8 mouse cellular contexts compared by ENCODE assay signal in genomic region chr7:132729093-132729831, GRCm38 (mm10).
DNase-seq lines count a peak whose midpoint lies in the region; ATAC-seq and TF ChIP-seq lines count a peak whose summit lies in the region.

No protein-coding gene starts in this region.

- no peak for TF ChIP-seq EP300 in liver, embryonic 14.5 days (IDR thresholded peaks at IDR 0.05; ENCODE audit: low read depth)
- no peak for TF ChIP-seq EP300 in stomach, postnatal 0 days (optimal IDR thresholded peaks at IDR 0.05)

- H3K27ac ChIP-seq in layer of hippocampus, adult 2 months, result peak overlapping the region; percentile 78
- H3K27ac ChIP-seq in liver, embryonic 14.5 days, result no peak overlapping the region
- H3K27ac ChIP-seq in stomach, postnatal 0 days (replicated peaks), result no peak overlapping the region
- H3K27ac ChIP-seq in midbrain, embryonic 15.5 days, result no peak overlapping the region

- no peak overlapping the region for H3K4me2 ChIP-seq in liver, embryonic 14.5 days (ENCODE audit: low read depth)
- no peak overlapping the region for H3K4me2 ChIP-seq in stomach, postnatal 0 days (replicated peaks; ENCODE audit: low read depth)
- H3K4me2 ChIP-seq in midbrain, embryonic 15.5 days, result no peak overlapping the region

- H3K36me3 ChIP-seq in liver, embryonic 14.5 days (replicated peaks; ENCODE audit: control insufficient read depth, insufficient read depth, low read depth), result peaks cover 24% of the 10 kb centered on the region
- H3K36me3 ChIP-seq in stomach, postnatal 0 days (ENCODE audit: control insufficient read depth, insufficient read depth, low read length), result no peaks in the 10 kb centered on the region
- no peaks in the 10 kb centered on the region for H3K36me3 ChIP-seq in midbrain, embryonic 15.5 days (replicated peaks)

- DNase-seq in layer of hippocampus, adult 2 months (ENCODE audit: low spot score in 2 of 2), result no peak
- no peak for DNase-seq in layer of hippocampus, adult 8-10 months (ENCODE audit: low spot score in 2 of 2)
- DNase-seq in liver, embryonic 14.5 days (ENCODE audit: low read depth in 3 of 3, low spot score in 3 of 3), result no peak
- peak; percentile 74 for DNase-seq in stomach, postnatal 0 days (ENCODE audit: low spot score)
- DNase-seq in thymus, postnatal 14 days, result no peak
- DNase-seq in layer of hippocampus, adult 11-12 months (ENCODE audit: low spot score), result no peak

- no peak overlapping the region for H3K4me3 ChIP-seq in layer of hippocampus, adult 2 months
- H3K4me3 ChIP-seq in liver, embryonic 14.5 days (ENCODE audit: insufficient read depth in 1 of 2, low read depth in 2 of 2, low read length in 2 of 2), result no peak overlapping the region
- no peak overlapping the region for H3K4me3 ChIP-seq in stomach, postnatal 0 days (ENCODE audit: low read depth, low read length)
- H3K4me3 ChIP-seq in midbrain, embryonic 15.5 days, result no peak overlapping the region

- H3K27me3 ChIP-seq in liver, embryonic 14.5 days (ENCODE audit: control insufficient read depth, insufficient read depth, low read length), result no peaks in the 10 kb centered on the region
- no peaks in the 10 kb centered on the region for H3K27me3 ChIP-seq in stomach, postnatal 0 days (ENCODE audit: control insufficient read depth, insufficient read depth, low read length)
- no peaks in the 10 kb centered on the region for H3K27me3 ChIP-seq in midbrain, embryonic 15.5 days (replicated peaks)

- no peak for TF ChIP-seq CTCF in layer of hippocampus, adult 2 months (conservative IDR thresholded peaks at IDR 0.05)
- no peak for TF ChIP-seq CTCF in liver, embryonic 14.5 days (IDR thresholded peaks at IDR 0.05; ENCODE audit: low read depth)
- no peak for TF ChIP-seq CTCF in stomach, postnatal 0 days (IDR thresholded peaks at IDR 0.05; ENCODE audit: low read depth)

- no peak overlapping the region for H3K9ac ChIP-seq in liver, embryonic 14.5 days (replicated peaks)
- no peak overlapping the region for H3K9ac ChIP-seq in stomach, postnatal 0 days (ENCODE audit: low read length)
- no peak overlapping the region for H3K9ac ChIP-seq in midbrain, embryonic 15.5 days

- peaks cover 8 to 15% of the 10 kb centered on the region in 2 experiments for H3K4me1 ChIP-seq in liver, embryonic 14.5 days (replicated peaks; ENCODE audit: control insufficient read depth in 2 of 2, insufficient read depth in 2 of 2, low read length in 1 of 2)
- peaks cover 6% of the 10 kb centered on the region for H3K4me1 ChIP-seq in stomach, postnatal 0 days (replicated peaks; ENCODE audit: control insufficient read depth, insufficient read depth)
- peaks cover 32% of the 10 kb centered on the region for H3K4me1 ChIP-seq in midbrain, embryonic 15.5 days

- WGBS in liver, embryonic 14.5 days (ENCODE audit: insufficient replicate concordance), result 71% methylated on average over 4 of the region's 4 CpGs
- 62% methylated on average over 4 of the region's 4 CpGs for WGBS in stomach, postnatal 0 days
- WGBS in midbrain, embryonic 15.5 days, result 73% methylated on average over 4 of the region's 4 CpGs

- peak; percentile 64 for ATAC-seq in erythroblast, adult 5-6 weeks (replicated peaks; ENCODE audit: low FRiP score, poor library complexity, severe bottlenecking)
- peak; percentile 50 for ATAC-seq in liver, embryonic 14.5 days (ENCODE audit: insufficient read depth)
- ATAC-seq in stomach, postnatal 0 days (ENCODE audit: low FRiP score, low TSS enrichment), result peak; percentile 68
- ATAC-seq in midbrain, embryonic 15.5 days (replicated peaks), result no peak

- no peaks in the 10 kb centered on the region for H3K9me3 ChIP-seq in liver, embryonic 14.5 days (ENCODE audit: control insufficient read depth, low read length)
- no peaks in the 10 kb centered on the region for H3K9me3 ChIP-seq in stomach, postnatal 0 days (ENCODE audit: control insufficient read depth, low read length)
- H3K9me3 ChIP-seq in midbrain, embryonic 15.5 days, result no peaks in the 10 kb centered on the region
